ENCODE assay signal across 8 mouse cellular contexts in genomic region chr17:21369925-21370719, GRCm38 (mm10). TPM values are rescaled to one million over a fixed set of nuclear protein-coding genes. Genes with fewer than 3 reads are reported as not detected.
DNase-seq lines count a peak whose midpoint lies in the region; ATAC-seq lines count a peak whose summit lies in the region.

No protein-coding gene starts in this region.

- peak overlapping the region; percentile 19; the same call in 1 of the 2 replicates for H3K9ac ChIP-seq in hindbrain, embryonic 11.5 days (ENCODE audit: low read depth, low read length)
- no peak overlapping the region for H3K9ac ChIP-seq in liver, embryonic 15.5 days

- peak; percentile 2 to 7 for DNase-seq in cerebellum, postnatal 14 days
- DNase-seq in cerebellum, postnatal 36 days: no peak
- peak; percentile 13 for DNase-seq in hindbrain, embryonic 11.5 days (ENCODE audit: low spot score)
- DNase-seq in natural killer cell, adult 2 months (ENCODE audit: low spot score in 2 of 2): peak; percentile 10 to 46
- DNase-seq in layer of hippocampus, postnatal 14 days (ENCODE audit: low spot score in 2 of 2): no peak
- no peak for DNase-seq in left cerebral cortex, adult 18-20 months (ENCODE audit: low spot score in 2 of 2)

- peak overlapping the region; percentile 29 for H3K4me3 ChIP-seq in hindbrain, embryonic 11.5 days (ENCODE audit: low read depth, low read length)
- H3K4me3 ChIP-seq in liver, embryonic 15.5 days (replicated peaks): peak overlapping the region; percentile 39

- H3K4me2 ChIP-seq in hindbrain, embryonic 11.5 days (replicated peaks; ENCODE audit: low read depth, low read length): peak overlapping the region; percentile 49
- H3K4me2 ChIP-seq in liver, embryonic 15.5 days: peak overlapping the region; percentile 65

- ATAC-seq in common myeloid progenitor, adult 5-6 weeks (replicated peaks; ENCODE audit: low read depth, poor library complexity, severe bottlenecking): peak; percentile 100
- ATAC-seq in hindbrain, embryonic 11.5 days (ENCODE audit: low FRiP score): peak; percentile 43; the same call in 1 of the 2 replicates
- ATAC-seq in liver, embryonic 15.5 days (ENCODE audit: insufficient read depth): no peak

- no peaks in the 10 kb centered on the region for H3K9me3 ChIP-seq in hindbrain, embryonic 11.5 days (ENCODE audit: control insufficient read depth, low read length)
- no peaks in the 10 kb centered on the region for H3K9me3 ChIP-seq in liver, embryonic 15.5 days (replicated peaks)

- 14% methylated on average over 31 of the region's 31 CpGs for WGBS in hindbrain, embryonic 11.5 days
- 9% methylated on average over 31 of the region's 31 CpGs for WGBS in liver, embryonic 15.5 days (ENCODE audit: insufficient replicate concordance)

- no peaks in the 10 kb centered on the region for H3K27me3 ChIP-seq in hindbrain, embryonic 11.5 days (ENCODE audit: control insufficient read depth, insufficient read depth, low read length)
- no peaks in the 10 kb centered on the region for H3K27me3 ChIP-seq in liver, embryonic 15.5 days

- H3K4me1 ChIP-seq in hindbrain, embryonic 11.5 days (replicated peaks; ENCODE audit: control insufficient read depth, insufficient read depth, low read length): no peaks in the 10 kb centered on the region
- H3K4me1 ChIP-seq in liver, embryonic 15.5 days (replicated peaks): no peaks in the 10 kb centered on the region

- H3K36me3 ChIP-seq in hindbrain, embryonic 11.5 days (ENCODE audit: control insufficient read depth, insufficient read depth, low read length): no peaks in the 10 kb centered on the region
- no peaks in the 10 kb centered on the region for H3K36me3 ChIP-seq in liver, embryonic 15.5 days (replicated peaks)

- no peak overlapping the region for H3K27ac ChIP-seq in hindbrain, embryonic 11.5 days (ENCODE audit: low read depth, low read length)
- H3K27ac ChIP-seq in liver, embryonic 15.5 days (replicated peaks): no peak overlapping the region

RNA-seq across cellular contexts. Expression of gene Zfp677, which starts 13.4 kb away (rescaled TPM):
- 13.7 and 16.6 TPM in 2 replicates for total RNA-seq in common myeloid progenitor, adult 5-6 weeks (2017)
- polyA plus RNA-seq in hindbrain, embryonic 11.5 days (2014; fragmentation: Nextera tagmentation; extraction: Ambion mirVana): 3.1 and 4.0 TPM in 2 replicates
- 0.60 and 0.61 TPM in 2 replicates for polyA plus RNA-seq in liver, embryonic 15.5 days (2015; fragmentation: Nextera tagmentation; extraction: Ambion mirVana)
- total RNA-seq in layer of hippocampus, postnatal 14 days (2021): 1 to 10 TPM; 1.5 to 1.7 TPM
- 1 to 10 TPM; 1.4 to 1.8 TPM for total RNA-seq in left cerebral cortex, adult 18-20 months (2021)

RNA-seq across cellular contexts. Expression of gene Zfp54, which starts 52.9 kb away (rescaled TPM):
- total RNA-seq in common myeloid progenitor, adult 5-6 weeks (2017): 5.9 and 6.3 TPM in 2 replicates
- polyA plus RNA-seq in hindbrain, embryonic 11.5 days (2014; fragmentation: Nextera tagmentation; extraction: Ambion mirVana): 2.9 and 3.8 TPM in 2 replicates
- 1.6 and 1.9 TPM in 2 replicates for polyA plus RNA-seq in liver, embryonic 15.5 days (2015; fragmentation: Nextera tagmentation; extraction: Ambion mirVana)
- 1 to 10 TPM in 1 of 2 experiments, under 1 TPM in 1; 0.81 to 1.2 TPM for total RNA-seq in layer of hippocampus, postnatal 14 days (2021)
- total RNA-seq in left cerebral cortex, adult 18-20 months (2021): 1 to 10 TPM; 1.2 to 1.4 TPM

RNA-seq across cellular contexts. Expression of gene Vmn1r237, which starts 58.5 kb away (rescaled TPM):
- not detected in 2 replicates for total RNA-seq in common myeloid progenitor, adult 5-6 weeks (2017)
- not detected in 2 replicates for polyA plus RNA-seq in hindbrain, embryonic 11.5 days (2014; fragmentation: Nextera tagmentation; extraction: Ambion mirVana)
- not detected in 2 replicates for polyA plus RNA-seq in liver, embryonic 15.5 days (2015; fragmentation: Nextera tagmentation; extraction: Ambion mirVana)
- total RNA-seq in layer of hippocampus, postnatal 14 days (2021): not detected
- total RNA-seq in left cerebral cortex, adult 18-20 months (2021): not detected

Comparison
In these comparisons a context has a peak if more than half of its experiments do, and no peak if none do; other contexts are left out.
1. DNase-seq: peak in cerebellum, postnatal 14 days (2 of 2), hindbrain, embryonic 11.5 days (single experiment) and natural killer cell, adult 2 months (2 of 2); none in cerebellum, postnatal 36 days (0 of 2), layer of hippocampus, postnatal 14 days (0 of 2) and left cerebral cortex, adult 18-20 months (0 of 2).